Mouse (Mus musculus) adrenal gland, postnatal 0 days (tissue): ENCODE results near the gene Hps1. TPM values are rescaled to one million over a fixed set of nuclear protein-coding genes. Genes with fewer than 3 reads are reported as not detected.

ENCODE experiments used
- polyA plus RNA-seq: library from polyadenylated mRNA; unstranded; fragments of >200 nt; fragmentation: Nextera tagmentation; extraction: Ambion mirVana; gene quantifications from 2 replicates; pipeline ENCODE4 v1.2.1, GENCODE M21; 2015

The Hps1 gene
- 11.2 and 23.7 TPM in 2 replicates for polyA plus RNA-seq

DNA sequence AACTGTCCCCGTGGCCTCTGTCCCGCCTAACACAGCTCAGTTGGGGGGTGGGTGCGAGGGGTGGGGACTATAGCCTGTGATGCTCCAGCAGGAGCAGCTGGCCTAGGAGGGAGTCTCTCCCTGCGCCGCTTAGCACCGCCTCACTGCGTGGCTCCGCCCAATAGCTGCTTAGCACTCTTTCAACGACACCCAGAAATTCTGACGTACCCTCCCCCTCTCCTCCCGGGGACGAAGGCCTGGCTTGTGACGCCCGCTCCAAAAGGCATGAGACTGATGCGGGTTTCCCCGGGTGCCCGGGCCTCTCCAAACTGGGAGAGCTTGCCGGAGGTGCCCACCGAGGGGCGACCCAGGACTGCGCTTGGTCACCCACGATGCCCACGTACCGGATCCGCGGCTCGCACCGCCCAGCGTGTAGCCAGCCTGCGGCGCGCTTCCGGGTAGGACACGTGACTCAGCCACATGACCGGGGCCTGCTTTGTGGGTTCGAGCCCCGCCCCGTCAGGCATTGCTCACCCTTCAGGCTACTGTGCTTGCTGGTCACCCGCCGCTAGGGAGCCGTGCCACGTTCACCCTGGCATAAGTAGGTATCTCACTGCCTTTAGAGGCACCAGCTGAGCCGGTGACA, at the start of gene Hps1:
TSS of gene Hps1 (minus strand) at position 448 of the 625 bp plus-strand sequence.

GRCm38 (mm10) chr19:42752363-42752931, 27.3 kb downstream of the Hps1 start, which contains the start of gene Pyroxd2:
TSS of gene Pyroxd2 (minus strand) at chr19:42752775.

Other genes with a start within 250 kb of the Hps1 start
- 0.72 and 0.98 TPM in 2 replicates for gene Loxl4, start 167.2 kb downstream of the Hps1 start, polyA plus RNA-seq
- 10.3 and 29.9 TPM in 2 replicates for gene Pyroxd2, start 27.2 kb downstream of the Hps1 start, polyA plus RNA-seq